Mouse (Mus musculus): ENCODE measurements around the gene Cd79b. TPM values are rescaled to one million over a fixed set of nuclear protein-coding genes. Genes with fewer than 3 reads are reported as not detected.

The Cd79b gene
- total and polyA plus RNA-seq, 2 experiments from 2014 or later, result 0.38 to 0.71 TPM

DNA sequence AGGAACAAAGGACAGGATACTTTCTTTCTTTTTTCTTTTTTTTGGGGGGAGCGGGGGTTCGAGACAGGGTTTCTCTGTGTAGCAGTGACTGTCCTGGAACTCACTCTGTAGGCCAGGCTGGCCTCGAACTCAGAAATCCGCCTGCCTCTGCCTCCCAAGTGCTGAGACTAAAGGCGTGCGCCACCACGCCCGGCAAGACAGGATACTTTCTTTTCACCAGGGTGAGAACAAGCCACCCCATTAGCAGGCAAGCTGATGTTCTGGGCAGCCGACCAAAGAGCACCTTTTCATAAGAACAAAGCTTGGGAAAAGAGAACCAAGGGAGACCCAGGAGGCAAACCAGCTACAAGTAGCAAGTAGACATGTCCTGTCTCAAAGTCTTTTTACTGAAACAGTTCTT is 7.8 kb downstream of the Cd79b start:
- H3K36me3 ChIP-seq (ENCODE audit: insufficient read depth), result no peaks in the 10 kb centered on the region
- TF ChIP-seq CTCF (IDR thresholded peaks at IDR 0.05; ENCODE audit: low read depth), result no peak
- no peaks in the 10 kb centered on the region for H3K4me1 ChIP-seq (ENCODE audit: insufficient read depth)
- no peak overlapping the region for H3K27ac ChIP-seq (ENCODE audit: low read depth, low read length)
- no peak overlapping the region for H3K4me2 ChIP-seq (ENCODE audit: low read depth)
- ATAC-seq (no peak), DNase-seq (no peak)
- no peak overlapping the region for H3K9ac ChIP-seq
- WGBS, result 71% methylated on average over 9 of the region's 9 CpGs
- H3K27me3 ChIP-seq (ENCODE audit: insufficient read depth, low read length), result no peaks in the 10 kb centered on the region
- H3K4me3 ChIP-seq (ENCODE audit: low read depth, low read length), result no peak overlapping the region
- H3K9me3 ChIP-seq (ENCODE audit: low read length), result no peaks in the 10 kb centered on the region

GRCm38 (mm10) chr11:106306065-106306385 is 8.5 kb downstream of the Cd79b start:
- no peak for DNase-seq
- no peak overlapping the region for H3K4me2 ChIP-seq (ENCODE audit: low read depth)
- no peak for TF ChIP-seq CTCF (IDR thresholded peaks at IDR 0.05; ENCODE audit: low read depth)
- H3K27ac ChIP-seq (ENCODE audit: low read depth, low read length), result no peak overlapping the region
- H3K27me3 ChIP-seq (ENCODE audit: insufficient read depth, low read length), result no peaks in the 10 kb centered on the region
- no peaks in the 10 kb centered on the region for H3K4me1 ChIP-seq (ENCODE audit: insufficient read depth)
- 89% methylated on average over 3 of the region's 3 CpGs for WGBS
- no peaks in the 10 kb centered on the region for H3K36me3 ChIP-seq (ENCODE audit: insufficient read depth)
- no peak overlapping the region for H3K4me3 ChIP-seq (ENCODE audit: low read depth, low read length)
- ATAC-seq, result no peak
- no peak overlapping the region for H3K9ac ChIP-seq
- H3K9me3 ChIP-seq (ENCODE audit: low read length), result no peaks in the 10 kb centered on the region

DNA sequence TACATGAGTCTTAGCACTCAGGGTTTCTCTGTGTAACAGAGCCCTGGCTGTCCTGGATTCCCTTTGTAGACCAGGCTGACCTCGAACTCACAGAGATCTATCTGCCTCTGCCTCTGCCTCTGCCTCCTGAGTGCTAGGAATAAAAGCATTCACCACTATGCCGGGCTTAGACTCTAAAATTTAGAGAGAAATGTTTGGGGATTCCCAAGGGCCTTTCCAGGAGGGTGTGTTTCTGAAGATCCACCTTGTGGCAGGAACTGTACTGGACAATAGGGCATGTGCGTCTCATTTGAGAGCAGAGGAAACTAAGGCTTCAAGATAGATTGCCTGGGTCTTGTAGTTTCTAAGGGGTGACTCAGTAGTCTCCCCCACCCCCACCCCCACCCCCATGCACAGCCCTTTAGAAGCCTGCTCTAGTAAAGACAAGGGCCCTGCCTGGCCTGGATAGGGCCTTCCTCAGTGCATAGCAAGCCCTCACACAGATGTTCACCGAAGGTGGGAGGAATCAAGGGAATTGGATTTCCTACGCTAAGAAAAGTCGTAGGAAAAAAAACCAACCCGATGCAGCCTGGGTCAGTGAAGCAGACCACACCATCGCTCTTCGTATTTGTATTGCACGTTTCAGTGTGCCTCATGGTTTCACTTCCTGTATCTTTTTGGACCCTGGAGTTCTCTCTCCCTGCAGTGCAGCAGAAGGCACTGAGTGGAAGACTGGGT is 9.1 kb downstream of the Cd79b start:
- no peaks in the 10 kb centered on the region for H3K36me3 ChIP-seq (ENCODE audit: insufficient read depth)
- WGBS, result 83% methylated on average over 10 of the region's 10 CpGs
- TF ChIP-seq CTCF (IDR thresholded peaks at IDR 0.05; ENCODE audit: low read depth), result no peak
- ATAC-seq (no peak), DNase-seq (no peak)
- no peak overlapping the region for H3K27ac ChIP-seq (ENCODE audit: low read depth, low read length)
- H3K4me2 ChIP-seq (ENCODE audit: low read depth), result no peak overlapping the region
- H3K9ac ChIP-seq, result no peak overlapping the region
- no peaks in the 10 kb centered on the region for H3K27me3 ChIP-seq (ENCODE audit: insufficient read depth, low read length)
- H3K4me3 ChIP-seq (ENCODE audit: low read depth, low read length), result no peak overlapping the region
- H3K4me1 ChIP-seq (ENCODE audit: insufficient read depth), result no peaks in the 10 kb centered on the region
- no peaks in the 10 kb centered on the region for H3K9me3 ChIP-seq (ENCODE audit: low read length)

DNA sequence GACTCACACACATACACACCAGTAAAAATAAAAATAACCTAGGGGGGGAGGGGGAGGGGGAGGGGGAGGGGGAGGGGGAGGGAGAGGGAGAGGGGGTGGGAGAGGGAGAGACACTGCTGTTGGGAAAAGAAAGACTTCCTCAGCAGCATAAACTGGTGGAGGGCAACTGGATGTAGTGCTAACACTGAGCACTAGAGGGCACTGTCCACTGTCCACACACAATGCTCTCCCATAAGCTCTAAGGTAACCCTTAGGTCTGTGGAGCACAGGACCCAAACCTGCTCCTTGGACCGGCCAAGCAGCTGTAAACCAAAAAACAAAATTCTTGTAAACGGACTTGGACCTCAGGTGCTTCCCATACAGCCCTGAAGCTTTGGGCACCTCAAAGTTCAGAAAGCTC is 11.9 kb downstream of the Cd79b start:
- H3K4me2 ChIP-seq (ENCODE audit: low read depth), result no peak overlapping the region
- H3K9me3 ChIP-seq (ENCODE audit: low read length), result no peaks in the 10 kb centered on the region
- peak; percentile 57 for DNase-seq
- 22% methylated on average over 2 of the region's 2 CpGs for WGBS
- TF ChIP-seq CTCF (IDR thresholded peaks at IDR 0.05; ENCODE audit: low read depth), result peak; percentile 76
- no peak overlapping the region for H3K9ac ChIP-seq
- H3K27ac ChIP-seq (ENCODE audit: low read depth, low read length), result no peak overlapping the region
- no peak overlapping the region for H3K4me3 ChIP-seq (ENCODE audit: low read depth, low read length)
- no peaks in the 10 kb centered on the region for H3K4me1 ChIP-seq (ENCODE audit: insufficient read depth)
- no peaks in the 10 kb centered on the region for H3K27me3 ChIP-seq (ENCODE audit: insufficient read depth, low read length)
- no peaks in the 10 kb centered on the region for H3K36me3 ChIP-seq (ENCODE audit: insufficient read depth)
- no peak for ATAC-seq

GRCm38 (mm10) chr11:106301765-106302164 is 12.8 kb downstream of the Cd79b start, which contains the start of gene Gh:
Gh (minus strand) TSS chr11:106301865.
- Histone ChIP-seq H3K4me3 (ENCODE audit: low read depth, low read length) (no peak within 1 kb of the TSS), H3K9me3 (ENCODE audit: low read length) (no peaks in the 10 kb centered on the region), H3K9ac (no peak within 1 kb of the TSS), H3K27ac (ENCODE audit: low read depth, low read length) (no peak within 1 kb of the TSS), H3K4me2 (ENCODE audit: low read depth) (no peak within 1 kb of the TSS), H3K36me3 (ENCODE audit: insufficient read depth) (no peaks in the 10 kb centered on the region), H3K27me3 (ENCODE audit: insufficient read depth, low read length) (no peaks in the 10 kb centered on the region), H3K4me1 (ENCODE audit: insufficient read depth) (no peaks in the 10 kb centered on the region)
- TF ChIP-seq CTCF (IDR thresholded peaks at IDR 0.05; ENCODE audit: low read depth), result no peak
- ATAC-seq, result no peak
- WGBS, result 85% methylated on average over 9 of the region's 9 CpGs
- no peak for DNase-seq

- WGBS, result 80% methylated on average over 2 of the region's 2 CpGs
- ATAC-seq (no peak), DNase-seq (no peak)
- H3K9me3 ChIP-seq (ENCODE audit: low read length), result no peaks in the 10 kb centered on the region
- TF ChIP-seq CTCF (IDR thresholded peaks at IDR 0.05; ENCODE audit: low read depth), result no peak
- H3K27ac ChIP-seq (ENCODE audit: low read depth, low read length), result no peak overlapping the region
- no peak overlapping the region for H3K4me3 ChIP-seq (ENCODE audit: low read depth, low read length)
- no peaks in the 10 kb centered on the region for H3K36me3 ChIP-seq (ENCODE audit: insufficient read depth)
- no peaks in the 10 kb centered on the region for H3K27me3 ChIP-seq (ENCODE audit: insufficient read depth, low read length)
- H3K4me2 ChIP-seq (ENCODE audit: low read depth), result no peak overlapping the region
- H3K4me1 ChIP-seq (ENCODE audit: insufficient read depth), result no peaks in the 10 kb centered on the region
- H3K9ac ChIP-seq, result no peak overlapping the region
Observed at GRCm38 (mm10) chr11:106291861-106292260, 22.7 kb downstream of the Cd79b start.

GRCm38 (mm10) chr11:106290376-106290775 is 24.2 kb downstream of the Cd79b start:
- no peak for TF ChIP-seq CTCF (IDR thresholded peaks at IDR 0.05; ENCODE audit: low read depth)
- H3K9ac ChIP-seq, result no peak overlapping the region

More at GRCm38 (mm10) chr11:106290376-106290775, 24.2 kb downstream of the Cd79b start:
- ATAC-seq (no peak), DNase-seq (no peak)
- no peak overlapping the region for H3K27ac ChIP-seq (ENCODE audit: low read depth, low read length)
- no peaks in the 10 kb centered on the region for H3K9me3 ChIP-seq (ENCODE audit: low read length)
- no peak overlapping the region for H3K4me3 ChIP-seq (ENCODE audit: low read depth, low read length)
- no peaks in the 10 kb centered on the region for H3K27me3 ChIP-seq (ENCODE audit: insufficient read depth, low read length)
- H3K4me1 ChIP-seq (ENCODE audit: insufficient read depth), result no peaks in the 10 kb centered on the region
- WGBS, result 94% methylated on average over 5 of the region's 5 CpGs
- no peaks in the 10 kb centered on the region for H3K36me3 ChIP-seq (ENCODE audit: insufficient read depth)
- no peak overlapping the region for H3K4me2 ChIP-seq (ENCODE audit: low read depth)
